Mouse (Mus musculus) erythroblast, embryonic 14.5 days (primary cell): ENCODE measurements at regions not wholly inside any gene's neighbourhood (a gene's known extent, or its start where the extent isn't known, plus 50 kb on each side); places are given as distances from the start of the nearest gene placed in this dataset.

Experiments
- GATA1 ChIP-seq: IDR thresholded peaks from 2 replicates; pipeline ENCODE4 v1.6.1; 2012; ENCODE audit warnings: low read length, inconsistent platforms, mixed read lengths
- TAL1 ChIP-seq: IDR thresholded peaks from 3 replicates; pipeline ENCODE4 v1.6.1; 2012; ENCODE audit warnings: low read length, inconsistent platforms, mixed read lengths

- TF ChIP-seq GATA1, result no peak
- no peak for TF ChIP-seq TAL1
Measured at GRCm38 (mm10) chr13:97490131-97490530, 249.2 kb downstream of the Enc1 start.
